Mouse (Mus musculus): ENCODE results near the gene Tmod1.

Gene Tmod1

GRCm38 (mm10) chr4:46137629-46138286 lies 99.0 kb downstream of the Tmod1 start:
- no peak for DNase-seq

- peak; percentile 91 to 92 for DNase-seq
Observed at GRCm38 (mm10) chr4:46138287-46139222, 99.8 kb downstream of the Tmod1 start, which contains the start of the genes Ncbp1 and Tstd2. TSS of gene Ncbp1 (plus strand) at chr4:46138613. TSS of gene Tstd2 (minus strand) at chr4:46138694.

GRCm38 (mm10) chr4:46144323-46144722 lies 105.6 kb downstream of the Tmod1 start:
- no peak for DNase-seq

GRCm38 (mm10) chr4:46146881-46147280 lies 108.1 kb downstream of the Tmod1 start:
- no peak for DNase-seq

- no peak for DNase-seq
Observed at GRCm38 (mm10) chr4:46151903-46152544, 113.3 kb downstream of the Tmod1 start.

- no peak for DNase-seq
Observed at GRCm38 (mm10) chr4:46164027-46164426, 125.3 kb downstream of the Tmod1 start.
